Mouse (Mus musculus): ENCODE measurements around the gene Dab1. TPM values are rescaled to one million over a fixed set of nuclear protein-coding genes. Genes with fewer than 3 reads are reported as not detected.

Dab1 gene
- total and polyA plus RNA-seq, 2 experiments, result 0.02 to 0.09 TPM

GRCm38 (mm10) chr4:104729185-104729584 lies 1110.0 kb downstream of the Dab1 start:
- no peaks in the 10 kb centered on the region for H3K27me3 ChIP-seq (ENCODE audit: control insufficient read depth, insufficient read depth, low read length)
- no peak overlapping the region for H3K27ac ChIP-seq (replicated peaks; ENCODE audit: insufficient read depth, low read depth, low read length)
- peaks cover 6% of the 10 kb centered on the region; the same call in 1 of the 2 replicates for H3K4me1 ChIP-seq (ENCODE audit: control insufficient read depth, insufficient read depth, low read length)
- no peaks in the 10 kb centered on the region for H3K79me2 ChIP-seq (ENCODE audit: control insufficient read depth, insufficient read depth, low read length)
- TF ChIP-seq POLR2A (IDR thresholded peaks at IDR 0.05; ENCODE audit: extremely low read depth, insufficient read depth, low read length) (no peak), CTCF (IDR thresholded peaks at IDR 0.05; ENCODE audit: low read depth, low read length) (no peak)
- H3K4me3 ChIP-seq (ENCODE audit: insufficient read depth, low read depth, low read length), result no peak overlapping the region
- H3K36me3 ChIP-seq (ENCODE audit: control insufficient read depth, insufficient read depth, low read length), result no peaks in the 10 kb centered on the region
- H3K9ac ChIP-seq (ENCODE audit: low read depth, low read length), result no peak overlapping the region
- no peak for DNase-seq (ENCODE audit: extremely low read depth, low read depth, low spot score)
- 77% methylated on average over 8 of the region's 8 CpGs for WGBS

GRCm38 (mm10) chr4:104746500-104746899 lies 1127.3 kb downstream of the Dab1 start:
- DNase-seq (ENCODE audit: extremely low read depth, low read depth, low spot score), result no peak
- no peaks in the 10 kb centered on the region for H3K4me1 ChIP-seq (ENCODE audit: control insufficient read depth, insufficient read depth, low read length)
- H3K9ac ChIP-seq (ENCODE audit: low read depth, low read length), result no peak overlapping the region
- H3K79me2 ChIP-seq (ENCODE audit: control insufficient read depth, insufficient read depth, low read length), result no peaks in the 10 kb centered on the region
- TF ChIP-seq POLR2A (IDR thresholded peaks at IDR 0.05; ENCODE audit: extremely low read depth, insufficient read depth, low read length) (no peak), CTCF (IDR thresholded peaks at IDR 0.05; ENCODE audit: low read depth, low read length) (no peak)
- no peak overlapping the region for H3K27ac ChIP-seq (replicated peaks; ENCODE audit: insufficient read depth, low read depth, low read length)
- no peaks in the 10 kb centered on the region for H3K27me3 ChIP-seq (ENCODE audit: control insufficient read depth, insufficient read depth, low read length)
- H3K36me3 ChIP-seq (ENCODE audit: control insufficient read depth, insufficient read depth, low read length), result no peaks in the 10 kb centered on the region
- 59% methylated on average over 6 of the region's 6 CpGs for WGBS
- H3K4me3 ChIP-seq (ENCODE audit: insufficient read depth, low read depth, low read length), result no peak overlapping the region

GRCm38 (mm10) chr4:104754090-104754489 lies 1134.9 kb downstream of the Dab1 start:
- Histone ChIP-seq H3K79me2 (ENCODE audit: control insufficient read depth, insufficient read depth, low read length) (no peaks in the 10 kb centered on the region), H3K4me3 (ENCODE audit: insufficient read depth, low read depth, low read length) (no peak overlapping the region), H3K9ac (ENCODE audit: low read depth, low read length) (no peak overlapping the region), H3K4me1 (ENCODE audit: control insufficient read depth, insufficient read depth, low read length) (no peaks in the 10 kb centered on the region), H3K27me3 (ENCODE audit: control insufficient read depth, insufficient read depth, low read length) (no peaks in the 10 kb centered on the region), H3K36me3 (ENCODE audit: control insufficient read depth, insufficient read depth, low read length) (no peaks in the 10 kb centered on the region), H3K27ac (replicated peaks; ENCODE audit: insufficient read depth, low read depth, low read length) (no peak overlapping the region)
- TF ChIP-seq CTCF (IDR thresholded peaks at IDR 0.05; ENCODE audit: low read depth, low read length) (no peak), POLR2A (IDR thresholded peaks at IDR 0.05; ENCODE audit: extremely low read depth, insufficient read depth, low read length) (no peak)
- no peak for DNase-seq (ENCODE audit: extremely low read depth, low read depth, low spot score)
- WGBS, result 90% methylated on average over 3 of the region's 3 CpGs

- Histone ChIP-seq H3K36me3 (ENCODE audit: control insufficient read depth, insufficient read depth, low read length) (no peaks in the 10 kb centered on the region), H3K4me1 (ENCODE audit: control insufficient read depth, insufficient read depth, low read length) (peaks cover 11% of the 10 kb centered on the region), H3K9ac (ENCODE audit: low read depth, low read length) (no peak overlapping the region), H3K79me2 (ENCODE audit: control insufficient read depth, insufficient read depth, low read length) (no peaks in the 10 kb centered on the region), H3K27me3 (ENCODE audit: control insufficient read depth, insufficient read depth, low read length) (no peaks in the 10 kb centered on the region), H3K27ac (replicated peaks; ENCODE audit: insufficient read depth, low read depth, low read length) (no peak overlapping the region), H3K4me3 (ENCODE audit: insufficient read depth, low read depth, low read length) (no peak overlapping the region)
- no peak for DNase-seq (ENCODE audit: extremely low read depth, low read depth, low spot score)
- no peak for TF ChIP-seq POLR2A (IDR thresholded peaks at IDR 0.05; ENCODE audit: extremely low read depth, insufficient read depth, low read length)
- TF ChIP-seq CTCF (IDR thresholded peaks at IDR 0.05; ENCODE audit: low read depth, low read length), result no peak
- WGBS, result 94% methylated on average over 13 of the region's 13 CpGs
Measured at GRCm38 (mm10) chr4:104760878-104761624, 1141.9 kb downstream of the Dab1 start.

- peaks cover 28% of the 10 kb centered on the region for H3K4me1 ChIP-seq (ENCODE audit: control insufficient read depth, insufficient read depth, low read length)
- no peaks in the 10 kb centered on the region; the same call in 1 of the 2 replicates for H3K36me3 ChIP-seq (ENCODE audit: control insufficient read depth, insufficient read depth, low read length)
- DNase-seq (ENCODE audit: extremely low read depth, low read depth, low spot score), result peak; percentile 89
- H3K9ac ChIP-seq (ENCODE audit: low read depth, low read length), result peak within 1 kb of the TSS; percentile 60
- 18% methylated on average over 8 of the region's 8 CpGs for WGBS
- no peaks in the 10 kb centered on the region for H3K27me3 ChIP-seq (ENCODE audit: control insufficient read depth, insufficient read depth, low read length)
- H3K4me3 ChIP-seq (ENCODE audit: insufficient read depth, low read depth, low read length), result peak within 1 kb of the TSS; percentile 47
- H3K27ac ChIP-seq (replicated peaks; ENCODE audit: insufficient read depth, low read depth, low read length), result peak within 1 kb of the TSS; percentile 80
- TF ChIP-seq CTCF (IDR thresholded peaks at IDR 0.05; ENCODE audit: low read depth, low read length) (no peak), POLR2A (IDR thresholded peaks at IDR 0.05; ENCODE audit: extremely low read depth, insufficient read depth, low read length) (no peak)
- H3K79me2 ChIP-seq (ENCODE audit: control insufficient read depth, insufficient read depth, low read length), result peaks cover 17% of the 10 kb centered on the region; the same call in 1 of the 2 replicates
Measured at GRCm38 (mm10) chr4:104766065-104766464, 1146.9 kb downstream of the Dab1 start, which contains the start of gene C8b. Gene C8b, plus strand, starts transcription at chr4:104766317.

- peaks cover 19% of the 10 kb centered on the region; the same call in 1 of the 2 replicates for H3K79me2 ChIP-seq (ENCODE audit: control insufficient read depth, insufficient read depth, low read length)
- no peak for TF ChIP-seq CTCF (IDR thresholded peaks at IDR 0.05; ENCODE audit: low read depth, low read length)
- TF ChIP-seq POLR2A (IDR thresholded peaks at IDR 0.05; ENCODE audit: extremely low read depth, insufficient read depth, low read length), result no peak
- peak overlapping the region; percentile 81 for H3K9ac ChIP-seq (ENCODE audit: low read depth, low read length)
- no peaks in the 10 kb centered on the region for H3K27me3 ChIP-seq (ENCODE audit: control insufficient read depth, insufficient read depth, low read length)
- no peaks in the 10 kb centered on the region; the same call in 1 of the 2 replicates for H3K36me3 ChIP-seq (ENCODE audit: control insufficient read depth, insufficient read depth, low read length)
- no peak overlapping the region; the same call in 1 of the 2 replicates for H3K4me3 ChIP-seq (ENCODE audit: insufficient read depth, low read depth, low read length)
- peak; percentile 79 for DNase-seq (ENCODE audit: extremely low read depth, low read depth, low spot score)
- H3K27ac ChIP-seq (replicated peaks; ENCODE audit: insufficient read depth, low read depth, low read length), result peak overlapping the region; percentile 86
- H3K4me1 ChIP-seq (ENCODE audit: control insufficient read depth, insufficient read depth, low read length), result peaks cover 30% of the 10 kb centered on the region
- WGBS, result 21% methylated on average over 4 of the region's 4 CpGs
Measured at GRCm38 (mm10) chr4:104768190-104768589, 1149.0 kb downstream of the Dab1 start.
